Mouse (Mus musculus): ENCODE results near the gene Mef2a. TPM values are rescaled to one million over a fixed set of nuclear protein-coding genes. Genes with fewer than 3 reads are reported as not detected.

Mef2a gene
- polyA plus RNA-seq, 1 experiment = 64.5 TPM

DNA sequence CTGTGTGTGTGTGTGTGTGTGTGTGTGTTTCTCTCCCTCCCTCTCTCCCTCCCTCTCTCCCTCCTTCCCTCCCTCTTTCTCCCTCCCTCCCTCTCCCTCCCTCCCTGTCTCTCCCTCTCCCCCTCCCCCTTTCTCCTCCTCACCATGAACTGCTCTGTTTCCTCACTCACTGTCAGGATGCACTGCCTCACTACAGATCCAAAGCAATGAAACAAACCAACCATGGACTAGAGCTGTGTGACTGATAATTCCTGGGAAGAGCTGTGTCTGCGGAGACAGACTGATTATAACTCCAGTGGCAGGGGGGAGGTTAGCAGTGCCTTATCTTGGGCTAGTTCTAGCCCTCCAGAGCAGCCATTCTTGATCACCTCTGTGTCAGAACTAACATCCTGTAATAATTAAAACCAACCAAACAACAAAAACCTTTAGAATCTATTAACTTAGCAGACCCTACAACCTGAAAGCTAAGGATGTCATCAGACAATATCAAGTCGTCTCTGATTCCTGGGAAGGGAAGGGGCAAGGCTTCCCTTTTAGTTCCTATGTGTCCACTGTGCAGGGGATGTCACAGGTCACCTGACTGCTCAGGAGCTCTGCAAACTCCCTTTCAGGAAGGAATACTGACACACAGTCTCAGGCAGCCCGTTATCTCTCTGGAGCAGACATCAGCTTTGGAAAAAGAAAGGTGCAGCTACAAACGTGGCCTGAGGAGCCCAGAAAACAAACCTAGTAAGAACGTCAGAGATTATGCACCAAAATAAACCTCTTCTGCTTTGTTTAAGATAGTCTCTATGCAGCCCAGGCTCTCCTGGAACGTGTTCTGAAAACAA lies 162.4 kb downstream of the Mef2a start:
- Histone ChIP-seq H3K36me3 (ENCODE audit: control insufficient read depth, insufficient read depth) (no peaks in the 10 kb centered on the region), H3K4me3 (no peak overlapping the region)
- TF ChIP-seq USF1 (IDR thresholded peaks at IDR 0.05; ENCODE audit: low read depth) (no peak), POLR2A (IDR thresholded peaks at IDR 0.05; ENCODE audit: insufficient read length, low read depth) (no peak), TCF3 (IDR thresholded peaks at IDR 0.05; ENCODE audit: insufficient read length, low read depth) (no peak), MAX (IDR thresholded peaks at IDR 0.05; ENCODE audit: low read depth) (no peak), MYOG (IDR thresholded peaks at IDR 0.05; ENCODE audit: control insufficient read depth in 1 of 3, insufficient read depth in 1 of 3, insufficient read length in 2 of 3, low read depth in 2 of 3) (no peak), POLR2AphosphoS2 (IDR thresholded peaks at IDR 0.05; ENCODE audit: insufficient read length, low read depth) (no peak), CEBPB (IDR thresholded peaks at IDR 0.05; ENCODE audit: insufficient read depth, poor library complexity, severe bottlenecking) (no peak), TCF12 (IDR thresholded peaks at IDR 0.05; ENCODE audit: insufficient read depth, poor library complexity, severe bottlenecking) (no peak), SRF (IDR thresholded peaks at IDR 0.05; ENCODE audit: control insufficient read depth, insufficient read length, low read depth) (no peak), REST (IDR thresholded peaks at IDR 0.05; ENCODE audit: insufficient read depth, insufficient read length) (no peak), E2F4 (IDR thresholded peaks at IDR 0.05; ENCODE audit: insufficient read depth) (no peak), MYOD1 (IDR thresholded peaks at IDR 0.05; ENCODE audit: control insufficient read depth in 1 of 3, insufficient read length in 2 of 3, low read depth in 2 of 3) (no peak)

DNA sequence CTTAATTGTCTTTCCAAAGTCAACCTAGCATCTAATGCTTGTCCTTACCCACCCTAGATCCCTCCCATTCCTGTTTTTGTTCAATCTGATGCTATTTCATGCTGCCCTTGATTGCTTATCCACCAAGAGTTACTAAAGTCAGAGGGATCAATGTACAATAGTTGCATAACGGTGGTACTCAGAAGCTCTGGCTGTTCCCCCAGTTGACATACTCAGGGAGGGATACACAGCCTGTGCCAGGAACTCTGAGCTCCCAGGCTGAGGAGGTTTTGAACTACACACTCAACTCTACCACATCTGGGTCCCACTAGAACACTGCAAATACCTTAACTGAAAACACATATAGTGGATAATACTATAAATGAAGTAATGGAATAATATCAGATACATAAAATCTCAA lies 164.3 kb downstream of the Mef2a start:
- no peaks in the 10 kb centered on the region for H3K79me2 ChIP-seq (ENCODE audit: control insufficient read depth, insufficient read depth)
- H3K4me3 ChIP-seq = no peak overlapping the region
- TF ChIP-seq MYOG (IDR thresholded peaks at IDR 0.05; ENCODE audit: control insufficient read depth in 1 of 3, insufficient read depth in 1 of 3, insufficient read length in 2 of 3, low read depth in 2 of 3) (no peak), POLR2AphosphoS2 (IDR thresholded peaks at IDR 0.05; ENCODE audit: insufficient read length, low read depth) (no peak), MAX (IDR thresholded peaks at IDR 0.05; ENCODE audit: low read depth) (no peak), CEBPB (IDR thresholded peaks at IDR 0.05; ENCODE audit: insufficient read depth, poor library complexity, severe bottlenecking) (no peak), SRF (IDR thresholded peaks at IDR 0.05; ENCODE audit: control insufficient read depth, insufficient read length, low read depth) (no peak), E2F4 (IDR thresholded peaks at IDR 0.05; ENCODE audit: insufficient read depth) (no peak), POLR2A (IDR thresholded peaks at IDR 0.05; ENCODE audit: insufficient read length, low read depth) (no peak), USF1 (IDR thresholded peaks at IDR 0.05; ENCODE audit: low read depth) (no peak), REST (IDR thresholded peaks at IDR 0.05; ENCODE audit: insufficient read depth, insufficient read length) (no peak), TCF3 (IDR thresholded peaks at IDR 0.05; ENCODE audit: insufficient read length, low read depth) (no peak), TCF12 (IDR thresholded peaks at IDR 0.05; ENCODE audit: insufficient read depth, poor library complexity, severe bottlenecking) (no peak), MYOD1 (IDR thresholded peaks at IDR 0.05; ENCODE audit: control insufficient read depth in 1 of 3, insufficient read length in 2 of 3, low read depth in 2 of 3) (no peak)
- H3K27me3 ChIP-seq (ENCODE audit: control insufficient read depth, insufficient read depth, insufficient read length) = no peaks in the 10 kb centered on the region
- no peaks in the 10 kb centered on the region for H3K36me3 ChIP-seq (ENCODE audit: control insufficient read depth, insufficient read depth)
- no peak overlapping the region for H3K4me2 ChIP-seq (ENCODE audit: low read depth)
- no peak overlapping the region for H3ac ChIP-seq (ENCODE audit: control insufficient read depth, insufficient read length)

More for the DNA sequence above, 162.4 kb downstream of the Mef2a start:
- no peaks in the 10 kb centered on the region for H3K27me3 ChIP-seq (ENCODE audit: control insufficient read depth, insufficient read depth, insufficient read length)
- no peak overlapping the region for H3K4me2 ChIP-seq (ENCODE audit: low read depth)
- H3K79me2 ChIP-seq (ENCODE audit: control insufficient read depth, insufficient read depth) = no peaks in the 10 kb centered on the region
- H3ac ChIP-seq (ENCODE audit: control insufficient read depth, insufficient read length) = no peak overlapping the region

DNA sequence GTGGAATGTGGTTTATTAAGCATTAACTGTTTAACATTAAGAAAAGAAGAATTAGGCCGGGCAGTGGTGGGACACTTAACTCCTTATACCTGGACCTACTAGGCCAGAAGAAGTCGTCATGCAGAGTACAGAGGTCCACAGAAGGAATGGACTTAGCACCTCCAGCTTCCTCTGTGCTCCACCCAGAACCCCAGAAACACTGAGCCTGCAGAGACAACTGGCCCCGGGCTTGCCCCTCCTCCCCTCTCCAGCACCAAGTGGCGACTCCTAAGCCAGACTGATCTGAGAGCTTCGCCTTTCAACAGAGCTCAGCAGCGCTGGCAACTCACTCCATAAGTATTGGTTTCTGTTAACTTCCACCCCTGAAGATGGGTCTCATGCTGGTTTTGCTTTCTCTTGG lies 165.0 kb downstream of the Mef2a start:
- H3K36me3 ChIP-seq (ENCODE audit: control insufficient read depth, insufficient read depth) = no peaks in the 10 kb centered on the region
- TF ChIP-seq POLR2A (IDR thresholded peaks at IDR 0.05; ENCODE audit: insufficient read length, low read depth) = no peak
- H3K27me3 ChIP-seq (ENCODE audit: control insufficient read depth, insufficient read depth, insufficient read length) = no peaks in the 10 kb centered on the region
- H3K79me2 ChIP-seq (ENCODE audit: control insufficient read depth, insufficient read depth) = no peaks in the 10 kb centered on the region
- H3K4me2 ChIP-seq (ENCODE audit: low read depth) = no peak overlapping the region
- no peak overlapping the region for H3ac ChIP-seq (ENCODE audit: control insufficient read depth, insufficient read length)
- no peak overlapping the region for H3K4me3 ChIP-seq

DNA sequence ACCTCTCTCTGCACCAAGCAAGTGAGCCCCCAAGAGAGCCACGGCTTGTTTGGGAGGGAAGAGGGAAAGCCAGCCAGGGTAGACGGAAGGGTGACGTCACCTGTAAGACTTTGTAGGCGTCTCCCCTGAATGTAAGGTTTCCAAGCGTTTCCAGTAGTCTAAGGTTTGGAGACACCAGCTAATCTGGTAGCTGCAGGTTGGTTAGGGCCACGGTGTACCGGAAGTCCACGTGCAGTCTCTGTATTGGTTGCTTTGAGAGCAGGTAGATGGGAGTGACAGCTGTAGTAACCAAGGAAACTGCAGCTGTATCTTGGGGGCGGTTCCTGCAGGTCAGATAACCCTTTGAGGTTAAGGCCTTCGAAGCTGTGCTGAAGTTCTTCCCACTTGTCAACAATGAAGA lies 166.2 kb downstream of the Mef2a start:
- H3ac ChIP-seq (ENCODE audit: control insufficient read depth, insufficient read length) = no peak overlapping the region
- H3K27me3 ChIP-seq (ENCODE audit: control insufficient read depth, insufficient read depth, insufficient read length) = no peaks in the 10 kb centered on the region
- no peak overlapping the region for H3K4me2 ChIP-seq (ENCODE audit: low read depth)
- H3K79me2 ChIP-seq (ENCODE audit: control insufficient read depth, insufficient read depth) = no peaks in the 10 kb centered on the region
- TF ChIP-seq MYOG (IDR thresholded peaks at IDR 0.05; ENCODE audit: control insufficient read depth in 1 of 3, insufficient read depth in 1 of 3, insufficient read length in 2 of 3, low read depth in 2 of 3) (no peak), TCF12 (IDR thresholded peaks at IDR 0.05; ENCODE audit: insufficient read depth, poor library complexity, severe bottlenecking) (no peak), MYOD1 (IDR thresholded peaks at IDR 0.05; ENCODE audit: control insufficient read depth in 1 of 3, insufficient read length in 2 of 3, low read depth in 2 of 3) (no peak), USF1 (IDR thresholded peaks at IDR 0.05; ENCODE audit: low read depth) (no peak), MAX (IDR thresholded peaks at IDR 0.05; ENCODE audit: low read depth) (no peak), TCF3 (IDR thresholded peaks at IDR 0.05; ENCODE audit: insufficient read length, low read depth) (no peak), SRF (IDR thresholded peaks at IDR 0.05; ENCODE audit: control insufficient read depth, insufficient read length, low read depth) (no peak)
- H3K36me3 ChIP-seq (ENCODE audit: control insufficient read depth, insufficient read depth) = no peaks in the 10 kb centered on the region
- no peak overlapping the region for H3K4me3 ChIP-seq

Data from myocyte (in vitro differentiated cells).